Comparison of ENCODE assay signal across 17 mouse cellular contexts in the genomic region with DNA sequence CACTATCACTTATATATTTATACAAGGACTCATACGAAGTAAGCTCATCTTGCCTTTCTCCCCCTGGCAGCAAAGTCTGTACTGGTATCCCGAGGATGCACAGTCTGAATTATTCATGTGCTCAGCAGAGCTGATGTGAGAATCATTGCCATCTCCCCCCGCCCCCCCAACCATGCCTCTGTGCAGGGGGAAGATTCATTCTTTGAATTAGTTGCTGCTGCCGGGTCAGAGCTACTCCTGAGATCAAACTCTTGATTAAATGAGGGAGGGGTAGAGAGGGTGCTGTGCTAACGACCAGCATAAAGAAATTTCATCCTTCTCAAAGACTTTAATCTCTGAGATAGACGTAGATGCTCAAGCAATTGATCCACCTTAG.
DNase-seq lines count a peak whose midpoint lies in the region; ATAC-seq lines count a peak whose summit lies in the region.
"Had no signal": no experiment of that assay in that cellular context is flagged by ENCODE, and none has a peak within 500 bp of the region (broad histone marks: within the 10 kb centered on the region; RNA-seq: fewer than 3 reads in every experiment).

No protein-coding gene starts in this region.

- H3K9me3 ChIP-seq in hindbrain, embryonic 11.5 days (ENCODE audit: control insufficient read depth, low read length): no peaks in the 10 kb centered on the region
- H3K9me3 ChIP-seq in hindbrain, embryonic 10.5 days: no peaks in the 10 kb centered on the region
- no peaks in the 10 kb centered on the region for H3K9me3 ChIP-seq in hindbrain, embryonic 13.5 days
- H3K9me3 ChIP-seq in midbrain, embryonic 12.5 days: no peaks in the 10 kb centered on the region
- no peaks in the 10 kb centered on the region for H3K9me3 ChIP-seq in neural tube, embryonic 14.5 days (ENCODE audit: control insufficient read depth, low read length)
- H3K9me3 ChIP-seq: embryonic facial prominence, embryonic 10.5 days had no signal

- H3K27ac ChIP-seq in hindbrain, embryonic 11.5 days (ENCODE audit: low read depth, low read length): no peak overlapping the region
- H3K27ac ChIP-seq in hindbrain, embryonic 10.5 days: no peak overlapping the region
- H3K27ac ChIP-seq in hindbrain, embryonic 13.5 days: 0 out of 2 replicates have a peak overlapping the region, but pooled peaks have one; percentile 26
- H3K27ac ChIP-seq in midbrain, embryonic 12.5 days (replicated peaks): no peak overlapping the region; the same call in 1 of the 2 replicates
- no peak overlapping the region for H3K27ac ChIP-seq in neural tube, embryonic 14.5 days (ENCODE audit: low read depth, low read length)
- H3K27ac ChIP-seq: embryonic facial prominence, embryonic 10.5 days; stomach, postnatal 0 days had no signal

- WGBS in hindbrain, embryonic 11.5 days: 60% methylated on average over 6 of the region's 6 CpGs
- 62% methylated on average over 6 of the region's 6 CpGs for WGBS in hindbrain, embryonic 10.5 days
- WGBS in hindbrain, embryonic 13.5 days: 29% methylated on average over 6 of the region's 6 CpGs
- 48% methylated on average over 6 of the region's 6 CpGs for WGBS in midbrain, embryonic 12.5 days
- 38% methylated on average over 6 of the region's 6 CpGs for WGBS in neural tube, embryonic 14.5 days

- peak; percentile 71 for ATAC-seq in hindbrain, embryonic 11.5 days (ENCODE audit: low FRiP score)
- peak; percentile 68 for ATAC-seq in hindbrain, embryonic 13.5 days (ENCODE audit: low FRiP score)
- peak; percentile 90 for ATAC-seq in midbrain, embryonic 12.5 days (ENCODE audit: low FRiP score, low read depth)
- ATAC-seq in neural tube, embryonic 14.5 days (ENCODE audit: low read depth): peak; percentile 84; the same call in 1 of the 2 replicates
- ATAC-seq: lung, postnatal 0 days had no signal

- no peaks in the 10 kb centered on the region for H3K4me1 ChIP-seq in hindbrain, embryonic 11.5 days (replicated peaks; ENCODE audit: control insufficient read depth, insufficient read depth, low read length)
- no peaks in the 10 kb centered on the region for H3K4me1 ChIP-seq in hindbrain, embryonic 10.5 days (replicated peaks)
- peaks cover 3% of the 10 kb centered on the region; the same call in 1 of the 2 replicates for H3K4me1 ChIP-seq in hindbrain, embryonic 13.5 days (replicated peaks)
- H3K4me1 ChIP-seq in midbrain, embryonic 12.5 days: no peaks in the 10 kb centered on the region
- no peaks in the 10 kb centered on the region for H3K4me1 ChIP-seq in neural tube, embryonic 14.5 days (ENCODE audit: control insufficient read depth, insufficient read depth, low read length)
- H3K4me1 ChIP-seq: embryonic facial prominence, embryonic 10.5 days had no signal

- no peaks in the 10 kb centered on the region for H3K27me3 ChIP-seq in hindbrain, embryonic 11.5 days (ENCODE audit: control insufficient read depth, insufficient read depth, low read length)
- H3K27me3 ChIP-seq in hindbrain, embryonic 10.5 days (ENCODE audit: insufficient read depth, poor library complexity, severe bottlenecking): no peaks in the 10 kb centered on the region
- H3K27me3 ChIP-seq in hindbrain, embryonic 13.5 days: no peaks in the 10 kb centered on the region
- H3K27me3 ChIP-seq in midbrain, embryonic 12.5 days: no peaks in the 10 kb centered on the region
- H3K27me3 ChIP-seq in neural tube, embryonic 14.5 days (ENCODE audit: control insufficient read depth, insufficient read depth, low read length): no peaks in the 10 kb centered on the region

- no peak overlapping the region for H3K4me3 ChIP-seq in hindbrain, embryonic 11.5 days (ENCODE audit: low read depth, low read length)
- H3K4me3 ChIP-seq in hindbrain, embryonic 10.5 days: no peak overlapping the region
- H3K4me3 ChIP-seq in hindbrain, embryonic 13.5 days: no peak overlapping the region
- no peak overlapping the region for H3K4me3 ChIP-seq in midbrain, embryonic 12.5 days
- H3K4me3 ChIP-seq in neural tube, embryonic 14.5 days (ENCODE audit: low read depth, low read length): no peak overlapping the region
- H3K4me3 ChIP-seq: embryonic facial prominence, embryonic 10.5 days had no signal

- no peak overlapping the region for H3K9ac ChIP-seq in hindbrain, embryonic 11.5 days (ENCODE audit: low read depth, low read length)
- no peak overlapping the region for H3K9ac ChIP-seq in hindbrain, embryonic 13.5 days
- H3K9ac ChIP-seq in midbrain, embryonic 12.5 days (replicated peaks): no peak overlapping the region
- no peak overlapping the region for H3K9ac ChIP-seq in neural tube, embryonic 14.5 days (replicated peaks; ENCODE audit: low read depth, low read length)

- DNase-seq in hindbrain, embryonic 11.5 days (ENCODE audit: low spot score): peak; percentile 8
- DNase-seq in hindbrain, embryonic 10.5 days (ENCODE audit: low spot score): no peak
- no peak for DNase-seq in adrenal gland, postnatal 36 days
- no peak for DNase-seq in frontal cortex, postnatal 10 days (ENCODE audit: low spot score in 2 of 2)
- DNase-seq in thymus, postnatal 10 days (ENCODE audit: low spot score in 2 of 2): no peak
- DNase-seq: B cell, adult 2 months; cerebellum, adult 8-10 months; gastrocnemius, postnatal 36 days; kidney, adult 2 months; kidney, postnatal 10 days; liver had no signal

- H3K4me2 ChIP-seq in hindbrain, embryonic 11.5 days (replicated peaks; ENCODE audit: low read depth, low read length): no peak overlapping the region
- H3K4me2 ChIP-seq in hindbrain, embryonic 13.5 days: no peak overlapping the region
- no peak overlapping the region for H3K4me2 ChIP-seq in midbrain, embryonic 12.5 days (replicated peaks)
- no peak overlapping the region for H3K4me2 ChIP-seq in neural tube, embryonic 14.5 days (ENCODE audit: low read depth, low read length)

- H3K36me3 ChIP-seq in hindbrain, embryonic 11.5 days (ENCODE audit: control insufficient read depth, insufficient read depth, low read length): no peaks in the 10 kb centered on the region
- no peaks in the 10 kb centered on the region for H3K36me3 ChIP-seq in hindbrain, embryonic 10.5 days
- no peaks in the 10 kb centered on the region for H3K36me3 ChIP-seq in hindbrain, embryonic 13.5 days
- no peaks in the 10 kb centered on the region for H3K36me3 ChIP-seq in midbrain, embryonic 12.5 days
- no peaks in the 10 kb centered on the region for H3K36me3 ChIP-seq in neural tube, embryonic 14.5 days (ENCODE audit: control insufficient read depth, insufficient read depth, low read length)
- H3K36me3 ChIP-seq: embryonic facial prominence, embryonic 10.5 days had no signal
